Mouse (Mus musculus): ENCODE results near the gene Dync1i2. TPM values are rescaled to one million over a fixed set of nuclear protein-coding genes. Genes with fewer than 3 reads are reported as not detected.

The Dync1i2 gene
- polyA plus RNA-seq, 1 experiment from 2014 or later = 177 TPM

DNA sequence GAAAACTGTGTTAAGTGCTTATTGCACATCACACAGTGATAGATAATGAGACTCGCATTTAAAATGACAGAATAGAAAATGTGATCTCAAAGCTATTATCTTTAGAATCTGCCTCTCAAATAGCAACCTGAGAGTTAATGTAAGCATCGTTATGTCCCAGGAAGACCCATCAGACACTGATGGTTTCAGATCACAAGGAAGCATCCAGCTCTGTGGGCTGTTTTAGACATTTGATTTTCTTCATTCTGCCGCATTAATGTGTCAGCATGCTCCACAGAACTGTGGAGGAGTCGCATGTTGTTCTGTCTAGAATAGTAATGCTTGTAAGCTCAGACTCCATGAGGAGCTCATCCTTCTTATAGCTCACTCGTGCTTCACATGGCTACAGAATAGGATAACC lies 34.6 kb downstream of the Dync1i2 start:
- WGBS = 82% methylated on average over 5 of the region's 5 CpGs
- Histone ChIP-seq H3K4me2 (replicated peaks) (no peak overlapping the region), H3K27ac (no peak overlapping the region), H3K27me3 (no peaks in the 10 kb centered on the region), H3K9ac (no peak overlapping the region), H3K36me3 (peaks cover 34% of the 10 kb centered on the region), H3K4me1 (peaks cover 14% of the 10 kb centered on the region), H3K9me3 (replicated peaks) (no peaks in the 10 kb centered on the region), H3K4me3 (no peak overlapping the region)
- ATAC-seq (ENCODE audit: low FRiP score) = no peak

DNA sequence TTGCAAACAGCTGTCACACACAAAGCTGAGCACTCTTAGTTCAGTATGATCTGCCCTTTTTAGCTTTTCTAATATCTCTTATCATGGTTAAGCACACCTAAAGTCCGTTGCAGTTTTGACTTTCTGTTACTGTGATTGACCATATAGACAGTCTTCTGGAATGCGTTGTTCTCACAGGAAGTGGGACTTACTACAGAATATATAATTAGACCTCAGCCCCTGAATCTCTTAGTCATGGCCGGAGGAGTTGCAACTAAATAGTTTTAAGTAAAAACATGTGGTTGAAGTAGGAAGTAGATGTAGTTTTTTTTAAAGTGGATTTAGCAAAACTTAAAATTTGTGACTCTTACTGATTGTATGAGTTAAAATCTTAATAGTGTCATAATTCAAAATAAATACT lies 36.6 kb downstream of the Dync1i2 start:
- peaks cover 43% of the 10 kb centered on the region for H3K36me3 ChIP-seq
- no peak overlapping the region for H3K27ac ChIP-seq
- H3K4me2 ChIP-seq (replicated peaks) = no peak overlapping the region
- H3K4me1 ChIP-seq = peaks cover 14% of the 10 kb centered on the region
- H3K4me3 ChIP-seq = no peak overlapping the region
- 96% methylated on average over 3 of the region's 3 CpGs for WGBS
- no peaks in the 10 kb centered on the region for H3K27me3 ChIP-seq
- no peak for ATAC-seq (ENCODE audit: low FRiP score)
- H3K9ac ChIP-seq = no peak overlapping the region
- H3K9me3 ChIP-seq (replicated peaks) = no peaks in the 10 kb centered on the region

DNA sequence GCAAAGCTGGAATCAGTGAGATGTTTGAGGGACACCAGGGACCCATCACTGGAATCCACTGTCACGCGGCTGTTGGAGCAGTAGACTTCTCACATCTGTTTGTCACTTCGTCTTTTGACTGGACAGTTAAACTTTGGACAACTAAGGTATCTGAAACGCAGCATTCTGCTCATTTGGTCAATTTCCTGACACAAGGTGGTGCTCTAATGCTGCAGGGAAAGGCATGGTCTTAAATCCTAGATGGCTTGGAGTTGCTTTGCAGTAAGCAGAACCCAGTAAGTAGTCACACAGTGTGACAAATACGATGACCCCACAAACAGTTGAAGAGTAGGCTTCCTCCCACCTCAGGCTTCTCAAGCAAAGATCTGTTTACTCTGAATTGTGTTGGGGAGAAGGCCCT lies 39.3 kb downstream of the Dync1i2 start:
- no peak for ATAC-seq (ENCODE audit: low FRiP score)
- no peaks in the 10 kb centered on the region for H3K27me3 ChIP-seq
- no peak overlapping the region for H3K4me3 ChIP-seq
- peaks cover 58% of the 10 kb centered on the region for H3K36me3 ChIP-seq
- no peaks in the 10 kb centered on the region for H3K4me1 ChIP-seq
- H3K9me3 ChIP-seq (replicated peaks) = no peaks in the 10 kb centered on the region
- H3K4me2 ChIP-seq (replicated peaks) = no peak overlapping the region
- 76% methylated on average over 5 of the region's 5 CpGs for WGBS
- no peak overlapping the region for H3K27ac ChIP-seq
- H3K9ac ChIP-seq = no peak overlapping the region

DNA sequence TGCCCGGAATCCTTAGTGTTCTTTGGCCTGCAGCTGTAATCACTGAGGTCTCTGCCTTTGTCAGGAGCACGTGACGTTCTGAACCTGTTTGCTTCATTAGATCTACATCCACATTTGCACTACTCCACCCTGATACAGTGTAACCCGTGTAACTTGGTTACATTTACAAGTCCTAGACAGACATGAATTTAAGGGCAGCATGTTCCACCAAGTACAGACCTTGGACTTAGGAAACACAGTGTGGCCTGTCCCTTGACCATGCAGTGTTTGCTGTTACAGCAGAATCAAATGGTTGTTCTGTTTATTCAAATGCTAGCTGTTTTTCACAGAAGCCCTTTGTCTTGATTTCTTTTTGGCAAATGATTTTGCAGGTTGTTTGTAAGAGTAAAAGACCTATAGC lies 43.3 kb downstream of the Dync1i2 start:
- ATAC-seq (ENCODE audit: low FRiP score) = no peak
- Histone ChIP-seq H3K36me3 (peaks cover 77% of the 10 kb centered on the region), H3K4me2 (replicated peaks) (no peak overlapping the region), H3K4me1 (no peaks in the 10 kb centered on the region), H3K9me3 (replicated peaks) (no peaks in the 10 kb centered on the region), H3K27me3 (no peaks in the 10 kb centered on the region), H3K27ac (no peak overlapping the region), H3K4me3 (no peak overlapping the region), H3K9ac (no peak overlapping the region)
- 90% methylated on average over 4 of the region's 4 CpGs for WGBS

DNA sequence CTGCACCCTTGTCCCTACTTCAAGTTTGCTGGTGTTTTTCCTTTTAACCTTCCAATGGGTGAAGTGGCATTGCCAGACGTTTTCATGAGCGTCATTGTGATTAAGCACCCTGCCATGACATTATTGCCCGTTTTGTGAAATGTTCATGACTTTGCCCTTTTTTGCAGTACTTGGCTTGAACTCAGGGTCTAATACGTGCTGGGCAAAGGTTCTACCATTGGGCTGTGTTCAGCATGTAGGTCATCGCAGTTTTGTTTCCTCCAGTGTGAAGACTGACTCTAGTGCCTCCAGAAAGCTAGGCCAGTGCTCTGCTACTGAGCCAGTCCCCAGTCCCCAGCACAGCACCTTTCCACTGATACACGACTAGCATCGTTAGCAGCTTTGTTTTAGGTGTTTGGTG lies 45.1 kb downstream of the Dync1i2 start:
- H3K9me3 ChIP-seq (replicated peaks) = no peaks in the 10 kb centered on the region
- 89% methylated on average over 7 of the region's 7 CpGs for WGBS

DNA sequence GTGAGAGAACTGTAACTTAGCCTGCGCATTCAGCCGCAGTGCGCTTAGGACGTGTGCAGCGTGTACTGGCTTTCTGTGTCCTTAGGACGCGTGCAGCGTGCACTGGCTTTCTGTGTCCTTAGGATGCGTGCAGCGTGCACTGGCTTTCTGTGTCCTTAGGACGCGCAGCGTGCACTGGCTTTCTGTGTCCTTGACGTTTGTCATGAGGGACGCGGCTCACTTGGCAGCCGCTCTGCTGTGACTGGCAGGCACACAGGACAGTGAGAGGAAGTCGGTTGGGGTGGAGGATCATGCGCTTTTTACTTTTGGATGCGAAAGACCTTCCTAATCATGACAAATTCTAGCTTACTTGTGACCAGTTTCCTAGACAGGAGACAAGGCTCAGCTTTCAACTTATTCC lies 53.1 kb downstream of the Dync1i2 start:
- no peaks in the 10 kb centered on the region for H3K27me3 ChIP-seq
- no peak overlapping the region for H3K27ac ChIP-seq
- ATAC-seq (ENCODE audit: low FRiP score) = no peak
- no peaks in the 10 kb centered on the region for H3K4me1 ChIP-seq
- peaks cover 75% of the 10 kb centered on the region for H3K36me3 ChIP-seq
- 91% methylated on average over 20 of the region's 20 CpGs for WGBS
- H3K9me3 ChIP-seq (replicated peaks) = no peaks in the 10 kb centered on the region
- no peak overlapping the region for H3K9ac ChIP-seq
- no peak overlapping the region for H3K4me2 ChIP-seq (replicated peaks)
- H3K4me3 ChIP-seq = no peak overlapping the region

More for the DNA sequence above, 45.1 kb downstream of the Dync1i2 start:
- Histone ChIP-seq H3K27ac (no peak overlapping the region), H3K27me3 (no peaks in the 10 kb centered on the region), H3K36me3 (peaks cover 74% of the 10 kb centered on the region), H3K9ac (no peak overlapping the region), H3K4me3 (no peak overlapping the region), H3K4me1 (no peaks in the 10 kb centered on the region), H3K4me2 (replicated peaks) (no peak overlapping the region)
- no peak for ATAC-seq (ENCODE audit: low FRiP score)

DNA sequence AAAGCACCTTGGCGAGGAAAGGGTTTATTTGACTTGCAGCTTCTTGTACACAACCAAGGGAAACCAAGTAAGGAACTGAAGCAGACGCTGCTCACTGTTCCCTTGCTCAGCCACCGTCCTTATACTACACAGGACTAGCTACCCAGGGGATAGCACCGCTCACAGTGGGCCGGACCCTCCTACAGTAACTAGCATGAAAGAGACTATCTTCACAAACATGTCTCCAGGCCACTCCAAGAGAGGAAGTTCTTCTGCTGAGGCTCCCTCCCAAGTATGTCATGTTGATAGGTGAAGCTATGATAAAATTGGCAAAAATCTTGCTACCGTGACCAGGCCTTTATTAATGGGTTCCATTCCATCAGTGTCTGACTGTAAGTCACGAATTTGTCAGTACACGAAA lies 57.2 kb downstream of the Dync1i2 start:
- H3K9me3 ChIP-seq (replicated peaks) = no peaks in the 10 kb centered on the region
- no peak overlapping the region for H3K9ac ChIP-seq
- no peak overlapping the region for H3K27ac ChIP-seq
- H3K27me3 ChIP-seq = no peaks in the 10 kb centered on the region
- WGBS = 95% methylated on average over 8 of the region's 8 CpGs
- peaks cover 44% of the 10 kb centered on the region for H3K36me3 ChIP-seq
- no peak overlapping the region for H3K4me3 ChIP-seq
- no peak for ATAC-seq (ENCODE audit: low FRiP score)
- no peaks in the 10 kb centered on the region for H3K4me1 ChIP-seq
- no peak overlapping the region for H3K4me2 ChIP-seq (replicated peaks)

DNA sequence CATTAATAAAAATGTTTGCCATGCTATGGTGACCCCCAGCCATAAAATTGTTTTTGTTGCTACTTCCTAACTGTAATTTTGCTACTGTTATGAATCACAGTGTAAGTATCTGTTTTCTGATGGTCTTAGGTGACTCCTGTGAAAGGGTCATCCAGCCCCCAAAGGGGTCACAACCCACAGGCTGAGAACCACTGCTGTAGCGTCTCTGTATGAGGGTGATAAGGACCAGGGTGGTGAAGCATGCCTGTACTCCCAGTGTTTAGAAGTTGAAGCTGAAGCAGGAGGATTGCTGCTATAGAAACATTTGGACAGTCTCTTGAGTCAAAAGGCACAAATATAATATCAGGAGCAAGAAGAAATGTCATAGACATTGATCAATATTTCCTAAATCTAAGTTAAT lies 57.8 kb downstream of the Dync1i2 start:
- ATAC-seq (ENCODE audit: low FRiP score) = no peak
- no peak overlapping the region for H3K9ac ChIP-seq
- H3K4me3 ChIP-seq = no peak overlapping the region
- no peaks in the 10 kb centered on the region for H3K9me3 ChIP-seq (replicated peaks)
- H3K27ac ChIP-seq = no peak overlapping the region
- no peaks in the 10 kb centered on the region for H3K27me3 ChIP-seq
- 74% methylated on average over 1 of the region's 1 CpGs for WGBS
- no peak overlapping the region for H3K4me2 ChIP-seq (replicated peaks)
- peaks cover 40% of the 10 kb centered on the region for H3K36me3 ChIP-seq
- H3K4me1 ChIP-seq = no peaks in the 10 kb centered on the region

DNA sequence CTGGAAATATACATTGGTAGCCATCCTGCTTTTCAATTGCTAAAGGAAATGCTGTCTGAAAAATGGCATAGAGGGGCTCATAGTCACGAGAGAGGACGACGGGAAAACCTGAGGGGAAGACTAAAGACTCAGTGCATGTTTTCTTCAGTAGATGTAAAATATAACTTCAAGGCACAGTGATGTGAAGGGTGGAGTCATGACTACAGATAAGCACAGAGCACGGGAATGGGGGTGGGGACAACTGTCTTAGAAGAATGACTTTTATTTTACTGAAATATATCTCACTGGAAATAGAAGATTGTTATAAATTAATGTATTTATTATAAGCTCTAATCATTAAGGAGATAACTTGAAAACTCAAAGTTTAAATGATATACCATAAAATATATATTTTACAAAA lies 58.6 kb downstream of the Dync1i2 start:
- WGBS = 84% methylated on average over 4 of the region's 4 CpGs
- no peak overlapping the region for H3K27ac ChIP-seq
- no peaks in the 10 kb centered on the region for H3K27me3 ChIP-seq
- no peak for ATAC-seq (ENCODE audit: low FRiP score)
- no peak overlapping the region for H3K4me2 ChIP-seq (replicated peaks)
- H3K36me3 ChIP-seq = peaks cover 35% of the 10 kb centered on the region
- H3K9ac ChIP-seq = no peak overlapping the region
- no peaks in the 10 kb centered on the region for H3K9me3 ChIP-seq (replicated peaks)
- no peak overlapping the region for H3K4me3 ChIP-seq
- no peaks in the 10 kb centered on the region for H3K4me1 ChIP-seq

DNA sequence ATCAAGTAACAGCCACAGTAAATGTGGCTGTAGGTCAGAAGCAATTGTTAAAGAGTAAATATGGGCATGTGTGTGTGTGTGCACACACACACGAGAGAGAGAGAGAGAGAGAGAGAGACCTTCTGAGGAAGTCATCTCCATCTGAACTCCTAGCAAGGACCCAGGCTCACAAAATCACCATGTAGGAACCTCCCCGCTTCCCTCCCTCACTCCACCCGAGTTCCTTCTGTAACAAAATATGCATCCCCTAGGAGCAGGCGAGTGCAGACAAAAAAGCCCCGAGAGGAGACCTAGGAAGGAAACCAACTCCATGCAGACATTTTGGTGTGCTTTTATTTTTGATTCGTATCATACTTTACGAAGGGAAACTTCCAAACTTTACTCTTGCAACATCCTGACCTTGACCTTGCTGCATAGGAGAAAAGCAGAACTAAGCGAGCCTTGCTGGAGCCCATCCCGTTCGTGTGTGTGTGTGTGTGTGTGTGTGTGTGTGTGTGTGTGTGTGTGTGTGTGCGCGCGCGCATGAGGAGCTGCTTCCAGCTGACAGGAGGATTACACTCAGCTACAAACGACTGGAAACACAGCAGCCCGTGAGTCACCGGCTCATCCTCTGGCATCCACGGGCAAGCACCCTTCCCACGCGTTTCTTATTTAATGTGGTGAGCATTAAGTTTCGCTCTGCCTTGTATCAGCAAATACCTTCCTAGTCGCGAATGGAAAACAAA lies 62.6 kb downstream of the Dync1i2 start:
- Histone ChIP-seq H3K36me3 (peaks cover 29% of the 10 kb centered on the region), H3K9ac (no peak overlapping the region), H3K4me2 (replicated peaks) (no peak overlapping the region), H3K9me3 (replicated peaks) (no peaks in the 10 kb centered on the region), H3K4me3 (no peak overlapping the region), H3K27me3 (no peaks in the 10 kb centered on the region), H3K4me1 (0 out of 2 replicates have a peak, but pooled peaks cover 3% of the 10 kb centered on the region), H3K27ac (no peak overlapping the region)
- ATAC-seq (ENCODE audit: low FRiP score) = no peak
- 70% methylated on average over 23 of the region's 23 CpGs for WGBS

DNA sequence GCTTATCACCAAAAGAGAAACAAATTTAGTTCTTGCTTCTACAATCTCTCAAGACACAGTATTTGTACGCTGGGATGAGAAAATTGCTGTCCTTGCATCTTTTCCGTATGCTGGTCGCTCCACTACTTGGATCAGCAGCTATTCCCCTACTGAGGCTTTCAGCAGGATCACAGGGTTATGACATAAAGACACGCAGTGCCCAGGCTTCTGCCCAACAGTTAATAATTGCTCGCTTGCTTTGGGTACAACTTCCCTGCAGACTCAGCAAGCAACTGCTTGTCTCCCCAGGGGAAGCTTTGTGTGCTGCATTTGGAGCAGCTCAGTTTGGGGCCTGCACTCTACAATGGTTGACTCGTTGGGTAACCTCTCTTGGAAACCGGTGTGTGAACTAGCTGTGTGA lies 64.2 kb downstream of the Dync1i2 start:
- no peak overlapping the region for H3K27ac ChIP-seq
- no peak for ATAC-seq (ENCODE audit: low FRiP score)
- H3K9ac ChIP-seq = no peak overlapping the region
- H3K27me3 ChIP-seq = no peaks in the 10 kb centered on the region
- WGBS = 81% methylated on average over 7 of the region's 7 CpGs
- no peak overlapping the region for H3K4me3 ChIP-seq
- H3K4me1 ChIP-seq = 0 out of 2 replicates have a peak, but pooled peaks cover 3% of the 10 kb centered on the region
- H3K36me3 ChIP-seq = peaks cover 27% of the 10 kb centered on the region
- H3K4me2 ChIP-seq (replicated peaks) = no peak overlapping the region
- no peaks in the 10 kb centered on the region for H3K9me3 ChIP-seq (replicated peaks)

DNA sequence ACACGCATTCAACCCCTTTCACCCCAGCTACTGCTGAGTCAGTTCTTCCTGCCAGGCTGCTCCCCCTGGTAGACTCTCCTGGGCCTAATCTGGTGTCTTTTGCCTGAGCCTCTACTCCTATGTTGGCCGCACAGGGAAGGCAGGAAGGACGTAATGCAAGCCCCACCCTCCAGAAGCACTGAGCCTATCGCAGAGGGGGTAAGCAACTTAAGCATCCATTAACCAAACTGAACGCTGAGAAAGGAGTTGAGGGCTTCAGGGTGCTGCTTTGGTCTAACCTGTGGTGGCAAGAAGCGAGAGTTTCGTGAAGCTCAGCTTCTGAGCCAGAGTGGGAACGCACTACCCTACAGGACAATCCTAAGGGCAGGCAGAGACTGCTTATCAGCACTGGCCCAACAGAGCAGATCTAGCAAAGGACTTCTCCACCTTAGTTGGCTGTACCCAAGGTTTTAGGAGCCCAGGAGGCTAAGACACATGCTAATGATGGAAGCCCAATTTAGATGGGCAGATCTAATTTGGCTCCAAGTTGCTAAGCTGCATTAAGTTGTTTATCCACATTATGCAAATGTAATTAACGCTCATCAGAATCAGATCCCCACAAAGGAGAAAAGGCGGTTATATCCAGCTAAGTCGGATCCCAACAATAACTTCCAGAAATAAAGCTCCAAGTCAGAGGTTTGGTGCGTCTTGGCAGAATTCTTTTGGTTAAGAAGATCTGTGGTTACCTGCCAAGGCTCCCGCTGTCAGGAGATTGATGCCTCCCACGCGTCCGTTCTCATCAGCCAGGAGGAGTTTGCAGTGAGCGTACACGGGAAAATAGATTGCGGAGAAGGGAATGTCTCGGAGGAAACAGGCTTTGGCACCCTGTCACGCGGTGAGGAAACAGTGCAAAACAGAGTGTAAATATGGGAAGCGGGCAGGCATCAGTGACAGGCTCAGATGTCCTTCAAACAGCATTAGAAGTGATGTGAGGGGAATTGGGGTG lies 67.6 kb downstream of the Dync1i2 start:
- ATAC-seq (ENCODE audit: low FRiP score) = no peak
- Histone ChIP-seq H3K4me2 (replicated peaks) (no peak overlapping the region), H3K27ac (no peak overlapping the region), H3K36me3 (peaks cover 32% of the 10 kb centered on the region), H3K9me3 (replicated peaks) (no peaks in the 10 kb centered on the region), H3K4me1 (0 out of 2 replicates have a peak, but pooled peaks cover 3% of the 10 kb centered on the region), H3K27me3 (no peaks in the 10 kb centered on the region), H3K4me3 (no peak overlapping the region), H3K9ac (no peak overlapping the region)
- 78% methylated on average over 23 of the region's 23 CpGs for WGBS

Data from hindbrain, embryonic 12.5 days (tissue).